Mouse (Mus musculus) heart, embryonic 11.5 days (tissue): ENCODE measurements at regions not wholly inside any gene's neighbourhood (a gene's known extent, or its start where the extent isn't known, plus 50 kb on each side); places are given as distances from the start of the nearest gene placed in this dataset.

Experiments
- ATAC-seq: fragments of 200-750 bp; cut with Nextera tagmentation; replicated peaks from 2 replicates; pipeline ENCODE4 v1.8.0; 2017; ENCODE audit warnings: moderate library complexity; ENCODE audit not compliant: insufficient number of reproducible peaks, low FRiP score, low TSS enrichment
- H3K27ac ChIP-seq: fragments of 300-500 bp; sonication (generic); 2 replicates; pipeline ENCODE4 v1.5.1; 2014; ENCODE audit warnings: mild to moderate bottlenecking, low read depth, low read length
- H3K27me3 ChIP-seq: fragments of 300-500 bp; sonication (generic); 2 replicates; pipeline ENCODE4 v1.6.1; 2014; ENCODE audit warnings: mild to moderate bottlenecking, low read length, mixed read lengths; ENCODE audit not compliant: control insufficient read depth, insufficient read depth
- H3K36me3 ChIP-seq: fragments of 300-500 bp; sonication (generic); 2 replicates; pipeline ENCODE4 v1.6.1; 2014; ENCODE audit warnings: mild to moderate bottlenecking, low read length, moderate library complexity, mixed read lengths; ENCODE audit not compliant: control insufficient read depth, insufficient read depth
- H3K4me1 ChIP-seq: fragments of 300-500 bp; sonication (generic); 2 replicates; pipeline ENCODE4 v1.6.1; 2014; ENCODE audit warnings: low read length; ENCODE audit not compliant: control insufficient read depth, insufficient read depth
- H3K4me2 ChIP-seq: fragments of 300-500 bp; sonication (generic); 2 replicates; pipeline ENCODE4 v1.6.1; 2014; ENCODE audit warnings: mild to moderate bottlenecking, moderate library complexity
- H3K4me3 ChIP-seq: fragments of 300-500 bp; sonication (generic); 2 replicates; pipeline ENCODE4 v1.5.1; 2014; ENCODE audit warnings: low read depth, low read length
- H3K9ac ChIP-seq: fragments of 300-500 bp; sonication (generic); 2 replicates; pipeline ENCODE4 v1.6.1; 2014; ENCODE audit warnings: mild to moderate bottlenecking, low read depth, low read length, moderate library complexity
- H3K9me3 ChIP-seq: fragments of 300-500 bp; sonication (generic); replicated peaks from 2 replicates; pipeline ENCODE4 v1.6.1; 2016; ENCODE audit warnings: low read length; ENCODE audit not compliant: control insufficient read depth
- WGBS: fragments of 180-500 bp; shearing (Covaris S2); extraction: QIAGEN DNeasy Blood & Tissue Kit; methylation state at CpG from one replicate; pipeline ENCODE4 v1.1.7; 2014; ENCODE audit not compliant: insufficient replicate concordance; 5-methylcytosine and 5-hydroxymethylcytosine counted together

DNA sequence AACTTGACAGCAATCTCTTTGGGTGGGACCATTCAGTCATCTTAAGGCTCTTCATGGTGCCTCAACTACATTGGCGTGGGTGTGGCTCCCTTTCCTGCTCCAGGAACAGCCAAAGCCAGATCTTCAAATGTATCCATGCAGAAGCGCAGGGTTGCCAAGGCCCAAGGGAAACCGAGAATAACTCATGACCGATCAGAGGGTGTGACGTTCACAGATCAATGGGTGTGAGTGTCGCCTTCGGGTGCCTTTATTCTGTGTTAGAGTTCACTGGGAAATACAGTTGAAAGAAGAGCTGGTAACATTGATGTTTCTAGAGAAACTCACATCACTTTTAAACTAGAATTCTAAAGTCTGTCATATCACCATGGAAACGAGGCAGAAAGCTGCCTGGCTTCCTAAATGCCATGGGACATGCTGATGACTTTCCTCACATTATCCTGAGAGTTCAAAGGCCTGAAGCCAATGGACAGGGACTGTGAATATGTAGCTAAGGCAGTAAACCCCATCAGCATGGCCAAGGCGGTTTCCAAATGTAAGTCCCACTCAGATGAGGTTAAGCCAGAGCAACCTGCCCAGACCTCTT is 80.7 kb upstream of the Syndig1 start:
- WGBS = 79% methylated on average over 9 of the region's 9 CpGs

DNA sequence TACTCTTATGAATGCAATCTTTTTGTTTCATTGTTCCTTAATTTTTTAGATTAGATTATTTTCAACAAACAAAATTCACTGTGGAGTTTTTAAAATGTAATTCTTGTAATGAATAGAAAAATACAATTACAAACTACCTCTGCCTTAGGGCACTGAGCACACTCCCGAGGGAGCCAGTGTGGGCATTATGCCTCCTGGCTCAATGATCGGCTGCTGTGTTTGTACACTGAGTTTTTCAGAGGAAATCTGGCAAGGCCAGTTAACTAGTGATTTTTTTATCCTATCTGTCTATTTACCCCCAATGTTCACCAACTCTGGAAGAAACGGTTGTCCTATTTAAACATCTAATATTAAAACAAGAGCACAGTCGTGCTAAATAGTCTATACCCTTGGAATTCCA is 69.9 kb upstream of the Syndig1 start:
- no peaks in the 10 kb centered on the region for H3K27me3 ChIP-seq
- no peak overlapping the region for H3K9ac ChIP-seq
- H3K36me3 ChIP-seq = no peaks in the 10 kb centered on the region
- no peak overlapping the region for H3K4me2 ChIP-seq
- no peak for ATAC-seq
- no peak overlapping the region for H3K27ac ChIP-seq
- no peaks in the 10 kb centered on the region for H3K4me1 ChIP-seq
- H3K9me3 ChIP-seq = no peaks in the 10 kb centered on the region
- 72% methylated on average over 4 of the region's 4 CpGs for WGBS
- H3K4me3 ChIP-seq = no peak overlapping the region

More for the DNA sequence above, 80.7 kb upstream of the Syndig1 start:
- Histone ChIP-seq H3K4me1 (no peaks in the 10 kb centered on the region), H3K27me3 (no peaks in the 10 kb centered on the region), H3K27ac (no peak overlapping the region), H3K36me3 (no peaks in the 10 kb centered on the region), H3K4me2 (no peak overlapping the region), H3K9ac (no peak overlapping the region), H3K4me3 (no peak overlapping the region), H3K9me3 (no peaks in the 10 kb centered on the region)
- no peak for ATAC-seq

DNA sequence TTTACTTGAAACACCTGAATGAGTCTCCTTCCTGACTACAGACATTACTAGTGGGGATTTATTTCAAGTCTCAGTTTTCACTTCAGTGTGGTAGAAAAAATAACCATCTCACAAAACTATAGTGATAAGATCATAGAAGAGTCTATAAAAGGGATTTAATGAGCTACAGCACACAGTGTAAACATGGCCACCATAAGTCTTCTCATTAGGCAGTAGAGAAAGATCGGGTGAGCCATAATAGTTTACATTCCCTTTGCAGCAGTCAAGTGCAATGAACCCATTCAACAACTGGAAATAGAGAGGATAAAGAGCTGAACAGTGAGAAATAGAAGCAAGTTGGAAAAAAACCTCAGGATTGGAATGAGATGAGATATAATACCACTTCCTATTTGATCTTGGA is 65.1 kb upstream of the Syndig1 start:
- ATAC-seq = no peak
- no peaks in the 10 kb centered on the region for H3K4me1 ChIP-seq
- no peaks in the 10 kb centered on the region for H3K36me3 ChIP-seq
- 80% methylated on average over 1 of the region's 1 CpGs for WGBS
- H3K4me3 ChIP-seq = no peak overlapping the region
- H3K4me2 ChIP-seq = no peak overlapping the region
- H3K9ac ChIP-seq = no peak overlapping the region
- no peaks in the 10 kb centered on the region for H3K27me3 ChIP-seq
- no peak overlapping the region for H3K27ac ChIP-seq
- no peaks in the 10 kb centered on the region for H3K9me3 ChIP-seq

DNA sequence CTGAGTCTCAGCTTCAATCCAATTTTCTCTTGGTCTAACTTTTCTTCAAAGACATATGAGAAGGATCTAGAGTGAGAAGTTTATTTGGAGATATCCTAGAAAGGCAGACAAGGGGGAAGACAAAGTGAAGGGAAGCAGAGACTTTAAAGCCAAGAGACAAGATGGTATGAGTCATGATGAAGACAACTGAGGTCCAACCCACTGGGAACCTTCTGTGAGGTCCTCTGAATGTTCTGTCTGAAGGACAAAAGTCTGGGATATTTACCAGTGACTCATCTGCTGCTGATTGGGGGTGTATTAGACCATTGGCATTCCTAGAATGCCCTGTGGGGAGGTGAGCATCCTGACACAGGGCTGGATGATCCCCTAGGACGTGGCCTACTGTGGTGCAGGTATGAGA is 61.0 kb upstream of the Syndig1 start:
- H3K4me2 ChIP-seq = no peak overlapping the region
- no peak for ATAC-seq
- WGBS = 69% methylated on average over 1 of the region's 1 CpGs

DNA sequence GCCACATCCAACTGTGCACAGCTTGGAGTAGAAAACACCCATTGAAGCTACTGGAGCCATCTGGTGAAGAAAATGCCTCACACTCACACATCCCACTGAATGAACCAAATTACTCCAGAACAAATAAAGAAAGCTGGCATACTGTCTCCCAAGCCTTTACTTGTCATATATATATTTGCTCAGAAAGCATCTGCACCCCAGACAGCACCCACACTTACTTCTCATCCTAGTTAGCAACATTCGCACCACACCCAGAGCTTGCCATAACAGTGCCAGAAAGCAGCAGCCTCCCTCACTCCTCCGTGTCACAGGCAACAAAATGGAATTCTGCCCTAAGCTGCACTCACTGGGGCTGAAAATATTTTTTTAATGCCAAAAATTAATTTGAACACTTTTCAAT is 60.5 kb upstream of the Syndig1 start:
- WGBS = 70% methylated on average over 2 of the region's 2 CpGs
- Histone ChIP-seq H3K9ac (no peak overlapping the region), H3K36me3 (no peaks in the 10 kb centered on the region), H3K4me1 (no peaks in the 10 kb centered on the region), H3K9me3 (no peaks in the 10 kb centered on the region), H3K27me3 (no peaks in the 10 kb centered on the region), H3K27ac (no peak overlapping the region), H3K4me2 (no peak overlapping the region), H3K4me3 (no peak overlapping the region)
- ATAC-seq = no peak

More for the DNA sequence above, 61.0 kb upstream of the Syndig1 start:
- no peaks in the 10 kb centered on the region for H3K36me3 ChIP-seq
- no peak overlapping the region for H3K9ac ChIP-seq
- no peaks in the 10 kb centered on the region for H3K4me1 ChIP-seq
- H3K27ac ChIP-seq = no peak overlapping the region
- no peaks in the 10 kb centered on the region for H3K27me3 ChIP-seq
- H3K9me3 ChIP-seq = no peaks in the 10 kb centered on the region
- no peak overlapping the region for H3K4me3 ChIP-seq

DNA sequence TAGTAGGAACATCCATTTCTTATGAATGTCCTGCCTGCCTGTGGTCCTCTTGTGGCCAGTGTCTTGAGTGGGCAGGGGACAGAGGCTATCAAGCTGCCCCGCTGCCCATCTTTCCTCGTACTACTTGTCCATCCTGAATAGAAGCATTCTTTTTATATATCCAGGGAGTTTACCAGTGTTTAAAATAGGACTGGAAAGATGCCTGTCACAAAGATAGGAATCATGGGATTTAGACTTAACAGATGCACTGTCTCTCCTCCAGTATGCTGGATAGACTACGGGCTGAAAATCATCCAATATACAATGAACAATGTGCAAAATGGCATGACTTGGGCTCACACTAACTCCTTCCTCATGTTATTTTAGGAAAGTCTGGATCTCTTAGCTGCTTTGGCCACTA is 51.7 kb upstream of the Syndig1 start:
- Histone ChIP-seq H3K27me3 (no peaks in the 10 kb centered on the region), H3K9ac (no peak overlapping the region), H3K4me1 (no peaks in the 10 kb centered on the region), H3K4me3 (no peak overlapping the region), H3K9me3 (no peaks in the 10 kb centered on the region), H3K4me2 (no peak overlapping the region), H3K36me3 (no peaks in the 10 kb centered on the region), H3K27ac (no peak overlapping the region)
- 80% methylated on average over 3 of the region's 3 CpGs for WGBS
- ATAC-seq = no peak
